Mouse (Mus musculus): ENCODE data around the gene Fate1.
A peak's percentile ranks its signal among the peaks of the same experiment; 100 is the strongest.
"Not testable (repeated sequence)": the region's sequence is repeated elsewhere in the genome, so short reads cannot be mapped to it uniquely, and the experiment has no call there.

The Fate1 gene

GRCm38 (mm10) chrX:71972686-71973085 lies at the start of gene Fate1:
Fate1 (plus strand) TSS chrX:71972986.
- no peak for DNase-seq

GRCm38 (mm10) chrX:71946631-71947030 lies 26.2 kb upstream of the Fate1 start:
- peak; percentile 8 for DNase-seq

- no peak for DNase-seq
These were observed 14.4 kb upstream of the Fate1 start for GRCm38 (mm10) chrX:71958366-71958765.

DNA sequence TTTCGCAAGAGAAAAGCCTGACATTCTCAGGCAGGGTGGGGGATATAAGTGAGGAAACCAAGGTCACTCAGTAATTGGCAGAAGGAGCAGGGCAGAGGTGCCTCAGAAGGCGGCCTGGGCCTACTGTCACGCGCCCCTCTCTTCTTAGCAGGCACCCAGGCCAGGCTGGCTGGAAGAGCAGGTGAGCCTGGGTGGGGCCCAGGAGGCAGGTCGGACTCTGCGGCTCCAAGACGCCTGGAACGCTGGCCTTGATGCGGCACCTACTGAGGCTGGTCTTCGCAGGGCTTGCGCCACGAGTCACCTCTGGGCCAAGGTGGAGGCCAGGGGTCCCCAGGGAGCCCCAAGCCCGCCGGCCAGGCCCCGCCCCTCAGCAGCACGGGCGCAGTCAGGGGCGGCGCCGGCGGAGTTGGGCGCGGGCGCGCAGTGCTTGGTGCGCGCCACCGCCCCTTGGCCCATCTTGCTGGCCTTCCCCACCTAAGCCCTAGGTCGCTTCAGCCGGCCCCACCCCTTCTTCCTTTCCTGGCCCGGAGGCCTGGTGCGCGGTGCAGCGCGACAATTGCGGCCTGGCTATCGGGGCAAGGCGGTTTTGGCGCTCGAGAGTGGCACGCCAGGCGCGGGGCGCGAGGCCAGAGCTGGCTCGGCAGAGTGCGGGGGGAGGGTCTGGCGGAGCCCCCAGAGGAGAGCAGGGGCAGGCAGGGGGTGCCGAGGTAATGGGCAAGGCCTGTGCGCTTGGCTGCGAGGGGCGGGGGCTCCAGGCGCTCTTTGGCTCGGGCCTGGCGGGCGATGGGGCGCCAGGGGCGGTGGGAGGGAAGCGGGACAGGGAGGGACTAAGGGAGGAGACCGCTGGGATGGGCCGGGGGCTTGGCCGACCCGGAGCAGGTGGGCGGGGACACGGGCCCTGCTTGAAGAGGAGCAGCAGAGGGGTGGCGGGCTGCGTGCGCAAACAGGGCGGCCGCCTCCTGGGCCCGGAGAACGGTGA lies 10.4 kb upstream of the Fate1 start, which contains the start of gene Prrg3:
Gene Prrg3 (plus strand): TSS at position 552 of the 979 bp plus-strand sequence.
- peak; percentile 59 for DNase-seq

DNA sequence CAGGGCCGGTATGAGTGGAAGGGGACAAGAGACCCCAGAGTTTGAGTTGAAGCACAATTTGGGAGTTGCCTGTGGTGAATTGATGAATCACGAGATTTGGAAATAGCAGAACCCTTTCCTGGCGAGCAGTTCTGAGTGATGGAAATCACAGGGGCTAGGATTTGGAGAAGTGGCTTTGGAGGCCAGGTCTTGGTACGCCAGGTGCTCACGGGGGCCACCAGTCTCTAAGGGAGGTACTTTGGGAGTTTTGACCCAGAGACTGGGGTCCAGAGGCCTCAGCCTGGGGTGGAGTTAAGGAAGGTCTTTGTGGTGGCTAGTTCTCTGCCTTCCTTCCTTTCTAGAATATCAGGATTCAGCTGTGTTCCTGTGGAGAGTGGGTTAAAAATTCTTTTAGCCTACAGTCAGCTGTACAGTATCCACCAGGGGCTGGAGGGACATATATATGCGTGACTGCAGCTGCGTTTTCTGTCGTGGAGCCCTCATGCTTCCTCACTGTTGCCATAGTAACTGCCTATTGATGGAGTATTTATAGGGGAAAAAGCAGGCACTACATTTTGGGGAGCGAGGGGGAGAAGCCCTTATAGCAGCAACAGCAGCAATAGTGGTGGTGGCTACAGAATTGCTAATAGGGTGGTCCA lies 9.4 kb upstream of the Fate1 start:
- no peak for DNase-seq

DNA sequence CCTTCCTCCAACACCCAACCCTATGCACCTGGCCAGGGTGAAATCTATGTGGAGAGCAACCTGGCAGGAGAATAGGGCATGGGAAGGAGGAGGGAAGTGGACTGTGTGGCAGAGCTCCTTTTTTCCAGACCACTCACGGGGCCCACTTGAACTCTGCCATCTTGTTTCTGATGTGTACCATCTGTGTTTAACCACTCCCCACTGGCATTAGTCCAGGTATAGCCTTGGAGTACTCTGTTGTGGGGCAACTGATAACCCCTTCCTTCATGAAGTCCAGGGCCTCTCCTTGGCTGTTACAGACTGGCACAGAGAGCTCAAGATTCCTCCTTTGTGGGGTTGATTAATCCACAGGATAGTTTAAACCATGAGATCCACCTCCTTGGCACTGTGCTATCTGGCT lies 4.6 kb upstream of the Fate1 start:
- no peak for DNase-seq

DNA sequence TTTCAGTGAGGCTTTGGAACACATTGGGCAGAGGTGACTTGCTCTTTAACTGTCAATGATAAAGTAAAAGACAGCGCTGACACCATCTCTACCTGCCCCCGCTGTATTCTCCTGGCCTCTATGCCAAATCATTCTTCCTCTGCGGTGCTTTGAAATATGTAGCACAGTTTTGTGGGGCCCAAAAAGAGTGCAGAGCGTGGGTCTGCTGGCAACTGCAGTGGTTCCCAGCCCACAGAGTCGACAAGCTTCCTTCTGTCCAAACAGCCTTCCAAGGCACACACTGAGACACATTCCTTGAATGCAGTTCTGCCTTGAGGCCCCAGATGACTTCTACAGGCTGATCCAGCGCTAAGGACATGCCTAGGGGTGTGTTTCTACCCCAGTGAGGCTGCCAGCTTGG lies 4.0 kb upstream of the Fate1 start:
- no peak for DNase-seq

GRCm38 (mm10) chrX:71971325-71971724 lies 1.5 kb upstream of the Fate1 start:
- DNase-seq = no peak

- not testable (repeated sequence) for DNase-seq
These were observed 4.9 kb downstream of the Fate1 start for GRCm38 (mm10) chrX:71977681-71978080.

GRCm38 (mm10) chrX:71980443-71980842 lies 7.7 kb downstream of the Fate1 start:
- DNase-seq = no peak

DNA sequence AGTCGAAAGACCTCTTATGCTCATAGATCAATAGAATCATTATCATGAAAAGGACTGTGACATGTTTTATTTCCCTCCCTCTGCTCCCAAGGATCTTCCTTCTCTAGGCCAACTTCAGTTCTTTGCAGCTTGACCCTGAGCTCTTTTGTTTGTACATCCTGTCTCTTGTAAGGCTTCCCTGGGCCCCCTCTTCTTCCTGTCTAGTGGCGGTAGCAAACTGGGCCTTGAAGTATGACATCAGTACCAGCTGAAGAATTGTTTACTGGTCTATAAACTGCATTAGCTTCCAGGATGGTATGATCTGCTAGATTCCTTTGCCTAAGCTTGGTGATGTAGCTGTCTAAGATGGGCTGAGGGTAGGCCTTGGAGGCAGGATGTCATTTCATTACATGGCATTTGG lies 8.5 kb downstream of the Fate1 start:
- no peak for DNase-seq

GRCm38 (mm10) chrX:71983205-71983604 lies 10.4 kb downstream of the Fate1 start:
- DNase-seq = no peak

GRCm38 (mm10) chrX:71983775-71984174 lies 11.0 kb downstream of the Fate1 start:
- peak; percentile 4 for DNase-seq

DNA sequence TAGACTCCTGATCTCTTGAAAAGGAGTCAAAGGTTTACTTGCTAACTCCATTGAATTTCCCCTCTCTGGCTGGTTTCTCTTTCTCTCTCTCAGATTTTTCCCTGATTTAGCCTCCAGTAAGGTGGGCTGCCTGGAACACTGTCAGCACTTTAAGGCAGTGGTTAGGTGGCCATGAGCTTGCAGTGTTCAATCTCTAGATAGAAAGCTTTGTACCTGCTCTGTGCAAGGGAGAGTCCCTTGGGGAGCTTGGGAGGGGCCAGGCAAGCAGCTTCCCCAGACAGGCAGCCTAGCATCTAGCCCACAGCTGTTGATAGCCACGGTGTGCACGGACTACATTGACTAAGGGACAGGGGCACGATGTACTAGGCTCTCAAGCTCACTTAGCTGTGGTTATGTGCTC lies 18.8 kb downstream of the Fate1 start, which contains the start of gene Cnga2:
Gene Cnga2 (plus strand): TSS at position 301 of the 400 bp plus-strand sequence.
- DNase-seq = no peak

- DNase-seq = no peak
These were observed 23.2 kb downstream of the Fate1 start for GRCm38 (mm10) chrX:71995972-71996371.

GRCm38 (mm10) chrX:72009930-72010329 lies 37.1 kb downstream of the Fate1 start:
- no peak for DNase-seq

DNA sequence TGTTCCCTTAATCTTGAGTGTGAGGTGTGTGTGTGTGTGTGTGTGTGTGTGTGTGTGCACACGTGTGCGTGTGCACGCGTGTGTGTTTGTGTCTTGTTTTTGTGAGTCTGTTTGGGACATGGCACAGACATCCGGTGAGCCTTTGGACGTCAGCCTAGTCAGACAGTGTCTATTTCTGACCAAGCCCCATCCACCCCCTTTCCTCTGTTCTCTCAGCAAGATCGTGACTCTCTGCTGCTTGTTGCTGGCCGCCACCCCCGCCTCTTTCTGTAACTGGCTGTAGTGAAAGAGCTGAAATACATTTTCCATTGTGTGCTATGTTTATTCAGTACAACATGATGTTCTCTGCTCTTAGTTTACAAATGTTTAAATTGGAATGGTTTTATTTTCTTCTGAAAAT lies 39.5 kb downstream of the Fate1 start:
- no peak for DNase-seq

DNA sequence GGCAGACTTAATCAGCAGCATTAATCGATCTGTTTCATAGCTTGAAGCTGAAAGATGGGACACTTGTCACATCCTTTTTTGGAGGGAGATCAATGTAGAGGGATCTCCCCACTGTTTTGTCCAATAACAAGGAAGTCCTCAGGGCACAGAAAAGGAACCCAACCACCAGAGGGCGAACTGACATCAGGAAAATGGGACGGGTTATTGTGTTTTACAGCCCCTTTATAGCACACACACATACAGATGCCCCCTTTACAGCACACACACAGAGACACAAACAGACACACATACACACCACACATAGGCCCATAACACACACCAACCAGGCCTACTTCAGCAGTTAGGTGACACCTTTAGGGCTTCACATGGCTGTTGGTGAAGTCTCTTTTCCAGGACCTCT lies 40.0 kb downstream of the Fate1 start:
- DNase-seq = peak; percentile 6

DNA sequence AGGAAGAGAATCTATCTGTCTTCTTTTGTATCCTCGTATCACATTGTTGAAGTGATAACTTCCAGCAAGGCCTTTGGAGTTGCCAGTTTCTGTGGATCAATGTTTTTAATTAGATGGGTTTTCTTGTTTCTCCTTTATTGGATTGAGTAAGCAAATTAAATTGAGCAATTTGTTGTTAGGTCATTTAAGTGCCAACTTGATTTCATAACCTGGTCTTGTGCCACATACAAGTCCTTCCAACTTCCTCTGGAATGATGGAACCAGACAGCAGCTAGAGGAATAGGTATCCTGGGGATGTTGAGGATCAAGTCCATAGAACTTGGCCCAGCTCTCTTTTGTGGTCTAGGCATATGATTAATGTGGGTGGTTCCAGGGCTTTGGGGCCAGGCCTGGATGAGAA lies 49.5 kb downstream of the Fate1 start:
- DNase-seq = no peak

- DNase-seq = peak; percentile 9
These were observed 50.1 kb downstream of the Fate1 start for GRCm38 (mm10) chrX:72022750-72023398.

GRCm38 (mm10) chrX:72023542-72023941 lies 50.8 kb downstream of the Fate1 start:
- DNase-seq = no peak
